Mouse (Mus musculus) lung, adult 2 months (tissue): Measurements from ENCODE around the gene Vps16. TPM values are rescaled to one million over a fixed set of nuclear protein-coding genes. Genes with fewer than 3 reads are reported as not detected.

Experiments used
- DNase-seq: peaks from one replicate; pipeline ENCODE4 v3.0.0; 2022
- H3K4me1 ChIP-seq: fragments of 200-500 bp; 2 replicates; pipeline ENCODE4 v1.6.1; 2011; ENCODE audit warnings: low read length; ENCODE audit not compliant: control insufficient read depth, insufficient read depth
- H3K4me3 ChIP-seq: fragments of 200-500 bp; replicated peaks from 2 replicates; pipeline ENCODE3; 2011; ENCODE audit warnings: low read depth, mild to moderate bottlenecking, control low read depth, low read length; ENCODE audit errors: extremely low read depth
- CTCF ChIP-seq: fragments of 200-500 bp; IDR thresholded peaks from 2 replicates; pipeline ENCODE4 v1.5.1; 2011; ENCODE audit warnings: mild to moderate bottlenecking, low read length, control low read depth; ENCODE audit not compliant: insufficient read depth
- POLR2A ChIP-seq: fragments of 200-500 bp; IDR thresholded peaks from 2 replicates; pipeline ENCODE4 v1.6.1; 2011; ENCODE audit warnings: low read depth, mild to moderate bottlenecking, control low read depth, low read length, borderline replicate concordance; ENCODE audit errors: extremely low read depth
- WGBS: fragments of 180-500 bp; shearing (Covaris S2); methylation state at CpG from one replicate; pipeline ENCODE4 v1.1.7; 2018; 5-methylcytosine and 5-hydroxymethylcytosine counted together
- polyA plus RNA-seq: library from polyadenylated mRNA; depleted of rRNA; stranded (reverse); fragments of >200 nt; gene quantifications from 2 replicates; pipeline ENCODE4 v1.2.3, GENCODE M21; 2012

The Vps16 gene
- polyA plus RNA-seq, 1 experiment: 67.2 TPM

- DNase-seq: no peak
- 46% methylated on average over 6 of the region's 6 CpGs for WGBS
- TF ChIP-seq CTCF (no peak), POLR2A (no peak)
- H3K4me3 ChIP-seq: no peak overlapping the region
- H3K4me1 ChIP-seq: peaks cover 11% of the 10 kb centered on the region
Measured at GRCm38 (mm10) chr2:130453421-130453820, 29.3 kb downstream of the Vps16 start.

- Histone ChIP-seq H3K4me3 (no peak overlapping the region), H3K4me1 (peaks cover 7% of the 10 kb centered on the region)
- WGBS: 51% methylated on average over 6 of the region's 6 CpGs
- no peak for DNase-seq
- TF ChIP-seq POLR2A (no peak), CTCF (no peak)
Measured at GRCm38 (mm10) chr2:130454748-130455370, 30.7 kb downstream of the Vps16 start.

GRCm38 (mm10) chr2:130457871-130458270, 33.7 kb downstream of the Vps16 start:
- DNase-seq: no peak
- TF ChIP-seq POLR2A (no peak), CTCF (no peak)
- H3K4me1 ChIP-seq: no peaks in the 10 kb centered on the region; the same call in 1 of the 2 replicates
- no peak overlapping the region for H3K4me3 ChIP-seq
- 82% methylated on average over 3 of the region's 3 CpGs for WGBS

GRCm38 (mm10) chr2:130459576-130459975, 35.4 kb downstream of the Vps16 start:
- TF ChIP-seq POLR2A (no peak), CTCF (no peak)
- WGBS: 87% methylated on average over 3 of the region's 3 CpGs
- no peak for DNase-seq

GRCm38 (mm10) chr2:130461287-130462071, 37.3 kb downstream of the Vps16 start:
- Histone ChIP-seq H3K4me1 (no peaks in the 10 kb centered on the region; the same call in 1 of the 2 replicates), H3K4me3 (no peak overlapping the region)
- TF ChIP-seq CTCF: no peak
- TF ChIP-seq POLR2A: no peak
- DNase-seq: no peak
- 56% methylated on average over 15 of the region's 15 CpGs for WGBS

More at GRCm38 (mm10) chr2:130459576-130459975, 35.4 kb downstream of the Vps16 start:
- no peak overlapping the region for H3K4me3 ChIP-seq
- no peaks in the 10 kb centered on the region; the same call in 1 of the 2 replicates for H3K4me1 ChIP-seq

- no peak for DNase-seq
- WGBS: 88% methylated on average over 1 of the region's 1 CpGs
- TF ChIP-seq POLR2A: no peak
- TF ChIP-seq CTCF: no peak
- Histone ChIP-seq H3K4me3 (no peak overlapping the region), H3K4me1 (peaks cover 2% of the 10 kb centered on the region)
Measured at GRCm38 (mm10) chr2:130466438-130466837, 42.3 kb downstream of the Vps16 start.

GRCm38 (mm10) chr2:130469366-130469765, 45.2 kb downstream of the Vps16 start:
- WGBS: 61% methylated on average over 4 of the region's 4 CpGs
- no peak for DNase-seq

GRCm38 (mm10) chr2:130469935-130470334, 45.8 kb downstream of the Vps16 start:
- H3K4me3 ChIP-seq: no peak overlapping the region
- H3K4me1 ChIP-seq: peaks cover 2% of the 10 kb centered on the region
- 78% methylated on average over 2 of the region's 2 CpGs for WGBS
- TF ChIP-seq POLR2A: no peak
- TF ChIP-seq CTCF: no peak
- no peak for DNase-seq

More at GRCm38 (mm10) chr2:130469366-130469765, 45.2 kb downstream of the Vps16 start:
- Histone ChIP-seq H3K4me3 (no peak overlapping the region), H3K4me1 (peaks cover 2% of the 10 kb centered on the region)
- TF ChIP-seq POLR2A (no peak), CTCF (no peak)

GRCm38 (mm10) chr2:130472908-130473510, 48.9 kb downstream of the Vps16 start:
- peaks cover 2% of the 10 kb centered on the region for H3K4me1 ChIP-seq
- no peak overlapping the region for H3K4me3 ChIP-seq
- TF ChIP-seq CTCF: no peak
- no peak for TF ChIP-seq POLR2A
- no peak for DNase-seq
- WGBS: 55% methylated on average over 8 of the region's 8 CpGs
